Mouse (Mus musculus) kidney, adult 2 months (tissue): Measurements from ENCODE around the gene Gm49369.

ENCODE experiments used
- CTCF ChIP-seq: fragments of 200-500 bp; conservative IDR thresholded peaks from 2 replicates; pipeline ENCODE4 v1.5.1; 2011; ENCODE audit warnings: low read depth, mild to moderate bottlenecking, control low read depth, low read length, moderate library complexity, mixed read lengths; ENCODE audit not compliant: insufficient read depth, insufficient read length
- POLR2A ChIP-seq: fragments of 200-500 bp; IDR thresholded peaks from one replicate; pipeline ENCODE4 v1.6.1; 2011; ENCODE audit warnings: low read depth, low read length, control low read depth

- TF ChIP-seq CTCF: no peak
- TF ChIP-seq POLR2A: no peak
Observed at GRCm38 (mm10) chr7:142357566-142357965, 24.9 kb downstream of the Gm49369 start.
